Mouse (Mus musculus): ENCODE measurements at regions not wholly inside any gene's neighbourhood (a gene's known extent, or its start where the extent isn't known, plus 50 kb on each side); places are given as distances from the start of the nearest gene placed in this dataset.
A peak's percentile ranks its signal among the peaks of the same experiment; 100 is the strongest.

GRCm38 (mm10) chr16:18683556-18683955, 53.8 kb upstream of the Sept5 start:
- DNase-seq, result no peak
- intact Hi-C loops (cut with DNase I), result no loop called here

DNA sequence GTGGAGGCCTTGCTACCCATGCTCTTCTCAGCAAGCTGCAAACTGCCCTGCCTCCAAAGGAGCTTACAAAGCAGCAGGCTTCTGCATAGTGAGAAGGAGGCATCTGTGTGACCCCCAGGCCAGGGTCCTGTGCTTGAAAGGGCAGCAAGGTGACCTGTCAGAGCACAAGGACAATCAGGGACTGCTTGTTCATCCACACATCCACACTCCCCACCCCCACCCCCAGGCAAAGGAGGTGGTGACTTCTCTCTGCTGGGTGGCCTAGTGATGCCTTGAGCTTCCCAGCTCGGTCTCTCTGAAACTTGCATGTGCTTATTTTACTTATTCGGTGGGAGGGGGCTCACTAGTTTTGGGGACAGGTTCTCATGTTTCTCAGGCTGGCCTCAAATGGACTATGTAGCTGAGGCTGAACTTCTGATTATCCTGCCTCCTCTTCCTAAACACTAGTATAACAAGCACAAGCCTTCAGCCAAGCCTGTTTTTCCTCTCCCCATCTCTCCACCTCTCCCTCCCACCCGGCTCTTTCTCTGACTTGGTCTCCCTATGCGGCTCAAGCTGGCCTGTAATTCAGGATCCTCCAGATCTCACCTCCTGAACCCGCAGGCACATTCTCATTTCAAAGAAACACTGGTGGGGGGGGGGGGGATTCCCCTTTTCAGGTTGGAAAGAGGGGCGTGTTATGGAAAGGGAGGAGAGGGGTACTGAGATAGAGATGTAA, 56.4 kb upstream of the Sept5 start:
- intact Hi-C loops (cut with DNase I), result no loop called here
- DNase-seq, result no peak

DNA sequence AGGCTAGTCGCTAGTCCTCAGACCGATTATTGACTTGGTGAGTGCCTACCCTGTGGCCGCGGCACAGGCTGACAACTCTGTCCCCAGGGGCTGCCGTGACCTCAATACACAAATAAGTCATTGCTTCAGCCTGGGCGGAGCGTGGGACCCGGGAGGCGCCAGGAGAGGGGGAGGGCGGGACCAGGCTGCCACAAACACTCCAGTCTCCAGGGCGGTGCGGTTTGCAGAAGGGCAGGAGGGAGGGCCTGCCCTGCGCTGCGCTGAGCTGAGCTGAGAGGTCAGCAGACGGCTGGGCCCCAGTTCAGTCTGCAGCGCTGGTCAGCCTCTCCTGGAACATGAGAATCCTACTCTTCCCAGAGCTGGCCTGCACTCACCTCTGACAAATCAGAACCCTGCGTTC, 57.2 kb upstream of the Sept5 start:
- DNase-seq, result peak; percentile 86 to 93
- intact Hi-C loops (cut with DNase I), result no loop called here

DNA sequence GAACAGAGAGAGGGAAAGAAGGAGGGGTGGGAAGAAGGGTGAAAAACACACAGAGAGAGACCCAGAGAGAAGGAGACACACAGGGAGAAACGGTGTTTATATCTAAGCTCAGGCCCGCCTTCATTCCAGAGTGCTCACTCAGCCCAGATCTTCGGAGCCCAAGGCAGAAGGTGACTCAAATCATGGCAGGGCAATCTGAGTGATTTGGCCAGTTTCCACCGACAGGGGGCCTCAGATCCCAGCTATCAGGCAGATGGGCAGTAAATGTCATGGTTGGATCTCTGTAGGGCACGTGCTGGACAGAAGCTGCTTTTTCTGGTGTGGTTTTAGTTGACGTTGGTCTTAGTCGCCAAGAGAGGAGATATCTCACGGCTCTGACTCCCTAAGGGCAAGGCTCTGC, 57.6 kb upstream of the Sept5 start:
- intact Hi-C loops (cut with DNase I), result no loop called here
- peak; percentile 46 to 61 for DNase-seq

DNA sequence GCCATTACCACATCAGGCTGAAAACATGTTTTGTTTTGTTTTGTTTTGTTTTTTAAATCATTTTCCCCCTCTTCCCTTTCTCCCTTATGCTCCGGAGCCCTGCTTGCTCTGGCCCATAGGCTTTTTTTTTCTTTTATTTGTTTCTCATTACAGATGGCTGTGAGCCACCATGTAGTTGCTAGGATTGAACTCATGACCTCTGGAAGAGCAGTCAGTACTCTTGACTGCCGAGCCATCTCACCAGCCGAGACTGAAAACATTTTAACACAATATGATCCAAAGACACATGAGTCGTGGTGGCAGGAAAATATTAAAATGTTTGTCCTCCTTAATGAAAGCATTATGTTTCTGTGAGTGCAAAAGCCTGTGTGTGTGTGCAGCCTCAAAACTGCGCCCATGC, 65.8 kb upstream of the Sept5 start:
- intact Hi-C loops (cut with DNase I), result no loop called here
- DNase-seq, result no peak

DNA sequence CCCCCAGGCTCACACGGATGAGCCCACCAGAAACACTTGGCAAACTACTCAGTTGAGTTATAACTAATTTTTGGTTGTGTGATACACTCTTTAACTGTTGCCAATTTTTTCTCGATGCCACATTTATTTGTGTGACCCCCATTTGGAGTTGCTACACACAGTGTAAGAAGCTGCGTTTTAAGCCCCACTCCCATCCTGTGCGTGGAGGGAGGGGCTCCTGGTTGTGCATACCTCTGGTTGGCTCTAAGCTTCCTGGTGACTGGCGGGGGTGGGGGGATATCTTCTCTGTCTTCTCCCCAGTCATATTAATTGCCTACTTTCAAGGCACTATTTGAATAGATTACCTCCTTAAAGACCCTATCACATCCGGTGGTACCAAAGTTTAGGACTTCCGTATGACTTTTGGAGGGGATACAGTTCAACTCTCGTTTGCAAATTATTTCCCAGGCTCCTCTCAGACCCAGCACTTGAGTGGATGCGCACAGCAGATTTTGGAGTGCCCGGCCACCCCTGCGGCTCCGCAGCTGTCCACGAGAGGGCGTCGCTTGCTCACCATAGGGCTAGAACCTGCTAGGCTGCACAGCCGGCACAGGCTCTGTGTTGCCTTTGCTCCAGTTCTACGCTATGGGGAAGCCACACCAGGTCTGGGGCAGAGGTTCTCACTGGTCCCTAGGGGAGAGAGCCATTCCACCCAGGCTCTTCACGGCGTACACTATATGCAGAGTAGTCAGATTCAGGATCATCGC, 66.5 kb upstream of the Sept5 start:
- intact Hi-C loops (cut with DNase I), result loop anchor here (1.0 to 2.0 kb wide), 2 partner anchors 102 to 161 kb away; no protein-coding TSS in a partner anchor
- peak; percentile 82 to 83 for DNase-seq

DNA sequence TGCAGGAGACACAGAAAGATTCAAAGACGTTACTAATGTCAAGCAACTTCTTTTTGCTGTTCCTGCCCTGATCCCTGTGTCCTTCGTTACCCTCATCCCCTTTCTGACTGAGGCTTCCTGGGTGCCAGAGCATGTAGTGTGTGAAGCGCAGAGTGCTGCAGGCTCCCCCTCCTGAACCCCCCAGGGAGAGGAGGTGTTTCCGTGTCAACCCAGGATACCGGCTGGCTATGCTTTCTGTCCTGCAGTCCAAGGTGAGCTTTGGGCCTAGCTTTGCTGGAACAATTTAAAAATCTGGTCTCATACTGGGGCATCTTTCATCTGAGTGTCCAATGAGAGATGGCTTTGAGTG, 67.0 kb upstream of the Sept5 start:
- intact Hi-C loops (cut with DNase I), result loop anchor here (1.0 to 2.0 kb wide), 2 partner anchors 102 to 160 kb away; no protein-coding TSS in a partner anchor
- DNase-seq, result no peak

DNA sequence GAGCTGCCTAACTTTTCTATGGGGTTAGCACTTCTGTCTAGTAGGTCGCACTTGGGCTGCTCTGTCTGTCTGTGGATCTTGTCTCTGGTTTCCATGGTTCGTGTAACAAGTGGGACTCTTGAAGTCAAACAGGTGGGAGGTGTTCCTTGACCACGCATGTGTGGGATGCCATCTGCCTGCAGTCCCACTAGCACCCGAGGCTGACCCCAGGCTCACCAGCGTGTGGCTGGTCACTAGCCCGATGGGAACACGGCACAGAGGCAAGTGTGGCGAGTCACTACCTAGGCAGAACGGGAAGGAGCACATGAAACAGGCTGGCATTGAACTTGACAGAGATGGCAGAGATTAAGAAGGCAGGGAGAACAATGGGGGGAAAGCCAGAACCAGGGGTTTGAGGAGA, 72.5 kb upstream of the Cldn5 start:
- no peak for DNase-seq
- intact Hi-C loops (cut with DNase I), result loop anchor here (5.0 kb wide), 1 partner anchor 73 kb away; the partner anchor contains the start of gene Cldn5

DNA sequence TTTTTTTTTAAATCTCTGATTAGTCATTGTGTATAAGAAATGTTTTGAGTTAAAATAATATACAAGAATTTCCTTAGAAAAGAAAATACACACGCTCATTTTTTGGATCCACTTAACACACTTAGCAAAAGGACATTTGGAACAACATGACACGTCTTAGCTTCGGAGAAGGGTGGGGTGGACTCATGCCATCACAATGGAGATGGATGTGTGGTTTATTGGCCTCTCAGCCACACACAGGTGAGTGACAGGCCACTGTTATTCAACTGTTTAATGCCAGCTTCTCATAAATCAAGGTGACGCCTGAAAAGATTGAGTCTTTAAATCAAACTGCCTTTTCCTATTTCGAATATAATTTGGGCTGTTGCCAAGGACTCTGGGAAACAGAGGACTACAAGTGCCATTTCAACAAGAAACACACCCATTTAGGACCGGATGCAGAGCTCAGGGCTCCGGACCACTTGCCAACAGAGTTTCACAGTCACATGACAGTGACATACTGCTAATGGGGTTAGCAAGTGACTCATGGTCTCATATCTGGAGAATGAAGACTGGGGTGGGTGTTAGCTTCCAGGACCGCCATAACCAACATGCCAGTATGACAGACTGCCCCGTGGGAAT, 71.5 kb upstream of the Cldn5 start:
- intact Hi-C loops (cut with DNase I), result no loop called here
- no peak for DNase-seq

- no peak for DNase-seq
- intact Hi-C loops (cut with DNase I), result no loop called here
Measured at GRCm38 (mm10) chr16:18711637-18712125, 65.0 kb upstream of the Cldn5 start.

DNA sequence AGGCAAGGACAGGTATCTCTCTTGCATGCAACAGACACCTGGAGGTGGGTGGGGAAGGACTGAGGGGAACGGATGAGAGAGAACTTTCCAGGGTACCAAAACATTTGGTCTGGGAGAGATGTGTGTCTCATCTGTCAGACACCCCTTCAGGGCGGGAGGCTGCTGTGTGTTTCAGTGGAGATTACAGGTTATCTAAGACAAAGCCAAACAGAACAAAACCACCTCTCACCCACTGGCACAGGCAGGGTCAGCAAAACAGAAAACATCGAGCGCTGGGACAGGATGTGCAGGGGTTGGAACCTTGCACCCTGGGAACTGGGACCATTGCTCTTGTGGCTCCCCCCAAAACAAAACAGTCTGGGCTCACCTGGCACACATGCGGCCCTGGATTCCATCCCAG, 63.6 kb upstream of the Cldn5 start:
- DNase-seq, result no peak
- intact Hi-C loops (cut with DNase I), result no loop called here

GRCm38 (mm10) chr16:18715381-18715780, 61.3 kb upstream of the Cldn5 start:
- intact Hi-C loops (cut with DNase I), result no loop called here
- DNase-seq, result no peak

DNA sequence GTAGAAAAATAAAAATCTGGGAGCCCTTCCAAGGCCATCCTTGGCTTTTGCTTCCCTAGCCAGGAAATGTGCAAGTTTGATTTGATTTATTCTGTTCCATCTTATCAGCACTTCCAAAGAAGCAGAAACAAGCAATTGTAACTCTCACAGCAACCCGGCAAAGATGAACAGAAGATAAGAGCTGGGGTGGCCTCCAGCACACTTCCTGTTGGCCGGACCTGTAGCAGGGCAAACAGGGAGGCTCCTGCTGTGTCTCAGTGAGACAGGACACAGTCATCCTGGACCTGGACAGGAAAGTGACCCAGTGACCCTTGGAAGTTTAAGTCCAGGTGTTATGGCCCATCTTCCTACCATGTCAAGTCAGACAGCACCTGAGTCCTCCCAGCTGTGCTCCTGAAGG, 58.6 kb upstream of the Cldn5 start:
- intact Hi-C loops (cut with DNase I), result no loop called here
- no peak for DNase-seq

DNA sequence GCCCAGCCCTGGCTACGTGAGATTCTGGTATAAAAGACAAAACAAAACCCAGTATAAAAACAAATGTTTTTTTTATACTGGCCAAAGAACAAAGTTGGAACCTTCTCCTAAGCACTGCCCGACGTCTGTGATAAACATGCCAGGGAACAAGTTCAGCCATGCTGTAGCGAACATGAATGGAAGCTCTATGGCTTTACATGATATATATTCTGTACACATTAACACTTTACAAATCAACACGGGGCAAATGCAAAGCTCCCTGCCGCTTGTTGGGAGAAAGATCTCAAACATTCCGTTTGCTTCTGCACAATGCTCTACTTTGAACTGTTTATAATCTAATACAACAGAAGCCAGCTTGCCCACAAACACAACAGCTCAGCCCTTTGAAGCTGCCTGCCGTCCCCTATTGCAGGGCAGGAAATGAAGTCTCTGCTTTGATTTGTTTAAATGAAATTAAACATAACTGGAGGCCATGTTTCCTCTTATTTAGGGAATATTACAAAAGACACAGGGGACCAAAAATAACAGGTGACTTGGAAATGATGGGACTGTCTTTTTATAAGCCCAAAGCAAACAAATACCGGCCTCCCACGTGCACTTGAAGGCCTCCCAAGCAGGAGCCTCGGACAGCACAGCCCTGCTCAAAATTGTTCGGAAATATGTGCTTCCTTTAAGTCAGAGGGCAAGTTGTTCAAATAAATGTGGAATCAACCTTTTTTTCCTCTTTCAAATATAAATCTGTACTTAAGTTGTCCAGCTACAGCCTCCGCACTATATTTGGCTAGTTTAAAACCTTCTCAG, 56.0 kb upstream of the Cldn5 start:
- DNase-seq, result no peak
- intact Hi-C loops (cut with DNase I), result no loop called here

DNA sequence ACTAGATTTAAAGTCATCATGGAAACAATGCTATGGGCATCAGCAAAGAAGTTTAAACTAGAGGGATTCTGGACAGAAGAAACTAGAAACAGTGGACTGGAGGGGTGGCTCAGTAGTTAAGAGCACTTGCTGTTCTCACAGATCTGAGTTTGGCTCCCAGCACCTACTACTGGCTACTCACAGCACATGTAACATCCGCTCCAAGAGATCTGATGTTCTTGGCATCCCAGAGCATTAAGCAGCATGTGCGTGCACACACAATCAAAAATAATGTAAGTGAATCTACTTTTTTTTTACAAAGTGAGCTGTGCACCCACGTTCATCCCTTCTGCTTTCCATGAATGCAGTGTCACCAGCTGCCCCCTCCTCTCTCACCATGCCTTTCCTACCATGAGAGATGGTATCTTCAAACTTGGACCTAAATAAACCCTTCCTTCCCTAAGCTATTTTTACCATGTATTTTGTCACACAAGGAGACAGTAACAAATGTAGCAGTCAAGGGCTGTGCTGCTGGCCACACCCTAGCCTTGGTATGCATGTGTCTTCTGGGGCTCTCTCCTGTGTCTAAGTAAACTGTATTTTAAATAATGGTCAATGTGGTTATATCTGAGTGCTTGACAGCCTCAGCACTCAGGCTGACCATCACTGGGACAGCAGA, 53.3 kb upstream of the Cldn5 start:
- intact Hi-C loops (cut with DNase I), result no loop called here
- DNase-seq, result no peak

DNA sequence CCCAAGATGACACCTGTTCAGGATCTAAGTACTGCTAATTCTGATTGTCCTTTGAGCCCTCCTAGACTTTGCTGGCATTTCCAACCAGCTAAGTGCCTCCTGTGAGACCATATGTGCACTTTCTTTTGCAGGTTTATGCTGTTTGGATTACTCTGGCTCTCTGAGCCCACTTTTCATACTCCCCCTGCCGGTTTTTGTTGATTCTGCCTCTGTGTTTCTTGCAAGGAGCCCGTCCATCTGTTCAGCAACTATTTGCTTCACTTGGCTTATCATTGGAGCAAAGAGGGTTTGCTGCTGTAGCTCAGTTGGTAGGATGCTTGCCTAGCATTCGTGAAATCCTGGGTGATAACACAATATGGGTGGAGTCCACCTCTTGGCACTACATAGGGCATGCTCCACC, 52.8 kb upstream of the Cldn5 start:
- no peak for DNase-seq
- intact Hi-C loops (cut with DNase I), result no loop called here

GRCm38 (mm10) chr16:18724706-18725105, 51.9 kb upstream of the Cldn5 start:
- no peak for DNase-seq

More at GRCm38 (mm10) chr16:18724706-18725105, 51.9 kb upstream of the Cldn5 start:
- intact Hi-C loops (cut with DNase I), result no loop called here
